9 mouse cellular contexts compared by ENCODE assay signal in the genomic region with DNA sequence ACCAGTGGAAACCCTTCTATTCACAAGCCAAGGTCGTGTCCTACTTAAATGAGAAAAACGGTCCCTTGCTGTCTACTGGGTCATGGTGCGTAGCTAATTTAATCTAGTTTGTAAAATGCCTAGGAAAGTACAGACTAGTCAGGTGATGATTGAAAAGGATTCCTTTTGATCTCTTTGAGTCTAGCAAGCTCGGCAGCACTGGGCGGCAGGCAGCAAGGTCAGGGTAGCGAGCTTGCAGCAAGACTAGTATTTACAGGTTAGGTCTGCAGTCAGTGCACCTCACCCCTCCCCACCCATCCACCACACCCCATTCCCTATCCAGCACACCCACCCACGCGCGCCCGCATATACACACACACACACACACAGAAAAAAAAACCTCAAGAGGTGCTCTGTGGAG. TPM values are rescaled to one million over a fixed set of nuclear protein-coding genes. Genes with fewer than 3 reads are reported as not detected.
A peak's percentile ranks its signal among the peaks of the same experiment; 100 is the strongest.
DNase-seq lines count a peak whose midpoint lies in the region; ATAC-seq and TF ChIP-seq lines count a peak whose summit lies in the region.
"Had no signal": no experiment of that assay in that cellular context is flagged by ENCODE, and none has a peak within 500 bp of the region (broad histone marks: within the 10 kb centered on the region; RNA-seq: fewer than 3 reads in every experiment).

No protein-coding gene starts in this region.

- no peak overlapping the region; the same call in 1 of the 2 replicates for H3K4me2 ChIP-seq in forebrain, embryonic 14.5 days (ENCODE audit: low read length)
- no peak overlapping the region; the same call in 1 of the 2 replicates for H3K4me2 ChIP-seq in midbrain, embryonic 16.5 days (ENCODE audit: low read length)
- H3K4me2 ChIP-seq in stomach, postnatal 0 days (replicated peaks; ENCODE audit: low read depth), result peak overlapping the region; percentile 69

- no peak for TF ChIP-seq EP300 in stomach, postnatal 0 days (optimal IDR thresholded peaks at IDR 0.05)

- H3K4me1 ChIP-seq in forebrain, embryonic 10.5 days, result peaks cover 29% of the 10 kb centered on the region
- peaks cover 4% of the 10 kb centered on the region; the same call in 1 of the 2 replicates for H3K4me1 ChIP-seq in forebrain, embryonic 14.5 days (ENCODE audit: control insufficient read depth, insufficient read depth, low read length)
- peaks cover 17% of the 10 kb centered on the region for H3K4me1 ChIP-seq in midbrain, embryonic 16.5 days (ENCODE audit: control insufficient read depth, insufficient read depth, low read length)
- H3K4me1 ChIP-seq in midbrain, embryonic 10.5 days, result peaks cover 26% of the 10 kb centered on the region
- H3K4me1 ChIP-seq in stomach, postnatal 0 days (replicated peaks; ENCODE audit: control insufficient read depth, insufficient read depth), result peaks cover 6% of the 10 kb centered on the region; the same call in 1 of the 2 replicates

- peaks cover 14% of the 10 kb centered on the region; the same call in 1 of the 2 replicates for H3K27me3 ChIP-seq in forebrain, embryonic 10.5 days (ENCODE audit: poor library complexity, severe bottlenecking)
- H3K27me3 ChIP-seq in forebrain, embryonic 14.5 days (replicated peaks; ENCODE audit: control insufficient read depth, insufficient read depth, low read length), result no peaks in the 10 kb centered on the region
- H3K27me3 ChIP-seq in midbrain, embryonic 16.5 days (ENCODE audit: control insufficient read depth, insufficient read depth, low read depth, low read length), result no peaks in the 10 kb centered on the region
- peaks cover 14% of the 10 kb centered on the region for H3K27me3 ChIP-seq in midbrain, embryonic 10.5 days (ENCODE audit: low read depth, poor library complexity, severe bottlenecking)
- no peaks in the 10 kb centered on the region for H3K27me3 ChIP-seq in stomach, postnatal 0 days (ENCODE audit: control insufficient read depth, insufficient read depth, low read length)
- H3K27me3 ChIP-seq: limb, embryonic 15.5 days had no signal

- DNase-seq in forebrain, embryonic 10.5 days (ENCODE audit: extremely low spot score, low spot score), result no peak
- no peak for DNase-seq in forebrain, embryonic 14.5 days (ENCODE audit: low spot score)
- no peak for DNase-seq in midbrain, embryonic 10.5 days (ENCODE audit: low spot score)
- peak; percentile 55 to 58 for DNase-seq in kidney, postnatal 36 days
- DNase-seq in stomach, postnatal 0 days (ENCODE audit: low spot score), result peak; percentile 43
- DNase-seq in urinary bladder, postnatal 10 days (ENCODE audit: low spot score), result no peak
- no peak for DNase-seq in B cell, adult 2 months

- no peaks in the 10 kb centered on the region for H3K36me3 ChIP-seq in forebrain, embryonic 10.5 days (replicated peaks)
- H3K36me3 ChIP-seq in forebrain, embryonic 14.5 days (ENCODE audit: control insufficient read depth, insufficient read depth, low read length), result no peaks in the 10 kb centered on the region
- no peaks in the 10 kb centered on the region for H3K36me3 ChIP-seq in midbrain, embryonic 16.5 days (ENCODE audit: control insufficient read depth, insufficient read depth, low read length)
- no peaks in the 10 kb centered on the region for H3K36me3 ChIP-seq in midbrain, embryonic 10.5 days
- no peaks in the 10 kb centered on the region for H3K36me3 ChIP-seq in stomach, postnatal 0 days (ENCODE audit: control insufficient read depth, insufficient read depth, low read length)
- H3K36me3 ChIP-seq: limb, embryonic 15.5 days had no signal

- no peak for TF ChIP-seq CTCF in stomach, postnatal 0 days (IDR thresholded peaks at IDR 0.05; ENCODE audit: low read depth)

- no peaks in the 10 kb centered on the region for H3K9me3 ChIP-seq in forebrain, embryonic 10.5 days
- H3K9me3 ChIP-seq in forebrain, embryonic 14.5 days (replicated peaks; ENCODE audit: control insufficient read depth, low read length), result no peaks in the 10 kb centered on the region
- no peaks in the 10 kb centered on the region for H3K9me3 ChIP-seq in midbrain, embryonic 16.5 days (replicated peaks; ENCODE audit: control insufficient read depth, low read length, poor library complexity, severe bottlenecking)
- no peaks in the 10 kb centered on the region for H3K9me3 ChIP-seq in midbrain, embryonic 10.5 days (replicated peaks)
- no peaks in the 10 kb centered on the region for H3K9me3 ChIP-seq in stomach, postnatal 0 days (ENCODE audit: control insufficient read depth, low read length)
- H3K9me3 ChIP-seq: limb, embryonic 15.5 days had no signal

- no peak for ATAC-seq in forebrain, embryonic 14.5 days
- ATAC-seq in midbrain, embryonic 16.5 days, result peak; percentile 16; the same call in 1 of the 2 replicates
- no peak for ATAC-seq in stomach, postnatal 0 days (ENCODE audit: low FRiP score, low TSS enrichment)

- no peak overlapping the region for H3K27ac ChIP-seq in forebrain, embryonic 10.5 days
- no peak overlapping the region for H3K27ac ChIP-seq in forebrain, embryonic 14.5 days (ENCODE audit: low read depth, low read length)
- H3K27ac ChIP-seq in midbrain, embryonic 16.5 days (ENCODE audit: low read length), result no peak overlapping the region
- H3K27ac ChIP-seq in midbrain, embryonic 10.5 days (replicated peaks), result no peak overlapping the region
- H3K27ac ChIP-seq in stomach, postnatal 0 days (replicated peaks), result peak overlapping the region; percentile 85
- H3K27ac ChIP-seq: limb, embryonic 15.5 days had no signal

- no peak overlapping the region for H3K9ac ChIP-seq in forebrain, embryonic 14.5 days (ENCODE audit: low read length)
- no peak overlapping the region for H3K9ac ChIP-seq in midbrain, embryonic 16.5 days (ENCODE audit: low read depth, low read length)
- peak overlapping the region; percentile 50 for H3K9ac ChIP-seq in stomach, postnatal 0 days (ENCODE audit: low read length)

- 73% methylated on average over 10 of the region's 10 CpGs for WGBS in forebrain, embryonic 10.5 days
- 72% methylated on average over 10 of the region's 10 CpGs for WGBS in forebrain, embryonic 14.5 days
- 62% methylated on average over 10 of the region's 10 CpGs for WGBS in midbrain, embryonic 16.5 days
- WGBS in midbrain, embryonic 10.5 days, result 70% methylated on average over 10 of the region's 10 CpGs
- WGBS in stomach, postnatal 0 days, result 42% methylated on average over 10 of the region's 10 CpGs

- peak overlapping the region; percentile 59; the same call in 1 of the 2 replicates for H3K4me3 ChIP-seq in forebrain, embryonic 10.5 days
- H3K4me3 ChIP-seq in forebrain, embryonic 14.5 days (ENCODE audit: low read depth, low read length), result no peak overlapping the region
- H3K4me3 ChIP-seq in midbrain, embryonic 16.5 days (ENCODE audit: low read depth, low read length), result no peak overlapping the region
- no peak overlapping the region for H3K4me3 ChIP-seq in midbrain, embryonic 10.5 days
- H3K4me3 ChIP-seq in stomach, postnatal 0 days (ENCODE audit: low read depth, low read length), result peak overlapping the region; percentile 39; the same call in 1 of the 2 replicates

RNA-seq across cellular contexts. Expression of a gene that starts 31.1 kb away (rescaled TPM):
- polyA plus RNA-seq in forebrain, embryonic 10.5 days (2016; fragmentation: Nextera tagmentation; extraction: Ambion mirVana), result 19.8 and 22.9 TPM in 2 replicates
- polyA plus RNA-seq in forebrain, embryonic 14.5 days (2014; fragmentation: Nextera tagmentation; extraction: Ambion mirVana), result 30.6 and 34.0 TPM in 2 replicates
- 40.2 and 40.7 TPM in 2 replicates for polyA plus RNA-seq in midbrain, embryonic 16.5 days (2015; fragmentation: Nextera tagmentation; extraction: Ambion mirVana)
- polyA plus RNA-seq in midbrain, embryonic 10.5 days (2016; fragmentation: Nextera tagmentation; extraction: Ambion mirVana), result 24.2 and 29.5 TPM in 2 replicates
- polyA plus RNA-seq in stomach, postnatal 0 days (2015; fragmentation: Nextera tagmentation; extraction: Ambion mirVana), result 3.4 and 4.1 TPM in 2 replicates

RNA-seq across cellular contexts. Expression of a gene that starts 34.7 kb away (rescaled TPM):
- polyA plus RNA-seq in forebrain, embryonic 10.5 days (2016; fragmentation: Nextera tagmentation; extraction: Ambion mirVana), result 1.2 and 2.5 TPM in 2 replicates
- polyA plus RNA-seq in forebrain, embryonic 14.5 days (2014; fragmentation: Nextera tagmentation; extraction: Ambion mirVana), result 8.4 TPM in 1 of 2 replicates, not detected in the other
- polyA plus RNA-seq in midbrain, embryonic 16.5 days (2015; fragmentation: Nextera tagmentation; extraction: Ambion mirVana), result 5.7 and 6.7 TPM in 2 replicates
- 2.0 TPM in 1 of 2 replicates, not detected in the other for polyA plus RNA-seq in midbrain, embryonic 10.5 days (2016; fragmentation: Nextera tagmentation; extraction: Ambion mirVana)
- polyA plus RNA-seq in stomach, postnatal 0 days (2015; fragmentation: Nextera tagmentation; extraction: Ambion mirVana), result 0.99 TPM in 1 of 2 replicates, not detected in the other

Comparison
In these comparisons a context has a peak if more than half of its experiments do, and no peak if none do; other contexts are left out.
1. H3K4me3 ChIP-seq: peak in forebrain, embryonic 10.5 days (single experiment) and stomach, postnatal 0 days (single experiment); none in forebrain, embryonic 14.5 days (single experiment), midbrain, embryonic 16.5 days (single experiment) and midbrain, embryonic 10.5 days (single experiment).
2. DNase-seq: peak in kidney, postnatal 36 days (2 of 2) and stomach, postnatal 0 days (single experiment); none in forebrain, embryonic 10.5 days (single experiment), forebrain, embryonic 14.5 days (single experiment), midbrain, embryonic 10.5 days (single experiment), urinary bladder, postnatal 10 days (single experiment) and B cell, adult 2 months (0 of 2).